Mouse (Mus musculus) left cerebral cortex, adult 2 months (tissue): ENCODE measurements around the gene Osbpl10. TPM values are rescaled to one million over a fixed set of nuclear protein-coding genes. Genes with fewer than 3 reads are reported as not detected.

Experiments
- DNase-seq, 2 experiments: peaks; one replicate each; pipeline ENCODE4 v3.0.0; 2021 to 2022; ENCODE audit warnings: low spot score in 2 of 2, mixed read lengths in 1 of 2; ENCODE audit errors: extremely low spot score in 1 of 2
- H3K27ac ChIP-seq: fragments of 200-600 bp; 2 replicates; pipeline ENCODE4 v1.8.1; 2022
- H3K4me3 ChIP-seq: fragments of 200-600 bp; 2 replicates; pipeline ENCODE4 v1.8.1; 2022
- CTCF ChIP-seq: fragments of 200-600 bp; IDR thresholded peaks from 2 replicates; pipeline ENCODE4 v1.8.1; 2022; ENCODE audit warnings: antibody characterized with exemption, mild to moderate bottlenecking, moderate library complexity
- intact Hi-C: fragments of 180-260 bp; cut with DNase I; formaldehyde crosslinking; loops from one replicate; pipeline ENCODE4 v1.15.1; 2025
- total RNA-seq, 2 experiments: library from RNA; stranded (reverse); gene quantifications; 2 replicates each; pipeline ENCODE4 v1.2.3; 2021

Gene Osbpl10
- total RNA-seq, 2 experiments from 2014 or later: 48.5 to 56.3 TPM

GRCm38 (mm10) chr9:115192890-115193289 lies 214.5 kb downstream of the Osbpl10 start:
- TF ChIP-seq CTCF: peak; percentile 2; the same call in 1 of the 2 replicates
- no peak overlapping the region for H3K4me3 ChIP-seq
- DNase-seq: no peak
- intact Hi-C loops: no loop called here
- H3K27ac ChIP-seq: no peak overlapping the region

DNA sequence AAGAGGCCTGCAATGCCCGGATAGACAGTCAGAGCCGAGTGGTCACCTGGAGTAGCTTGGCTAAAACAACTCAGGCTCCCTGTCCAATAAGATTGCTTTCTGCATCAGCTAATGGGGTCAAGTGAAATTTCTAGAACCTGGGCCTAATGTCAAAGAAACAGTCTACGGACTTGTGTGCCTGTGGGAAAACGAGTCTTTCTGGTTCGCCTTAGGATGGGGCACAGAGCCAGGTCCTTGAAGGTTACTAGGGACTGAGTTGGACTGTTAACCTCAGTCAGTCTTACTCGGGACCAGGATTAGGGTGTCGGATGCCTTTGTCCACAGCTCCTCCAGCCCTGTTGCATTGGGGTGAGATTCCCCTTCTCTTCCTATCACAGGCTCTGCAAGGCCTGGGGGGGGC lies 218.7 kb downstream of the Osbpl10 start:
- intact Hi-C loops: no loop called here
- Histone ChIP-seq H3K4me3 (no peak overlapping the region), H3K27ac (no peak overlapping the region)
- TF ChIP-seq CTCF: no peak
- no peak for DNase-seq

GRCm38 (mm10) chr9:115200166-115200862 lies 221.9 kb downstream of the Osbpl10 start:
- H3K27ac ChIP-seq: no peak overlapping the region
- no peak for DNase-seq
- intact Hi-C loops: no loop called here

DNA sequence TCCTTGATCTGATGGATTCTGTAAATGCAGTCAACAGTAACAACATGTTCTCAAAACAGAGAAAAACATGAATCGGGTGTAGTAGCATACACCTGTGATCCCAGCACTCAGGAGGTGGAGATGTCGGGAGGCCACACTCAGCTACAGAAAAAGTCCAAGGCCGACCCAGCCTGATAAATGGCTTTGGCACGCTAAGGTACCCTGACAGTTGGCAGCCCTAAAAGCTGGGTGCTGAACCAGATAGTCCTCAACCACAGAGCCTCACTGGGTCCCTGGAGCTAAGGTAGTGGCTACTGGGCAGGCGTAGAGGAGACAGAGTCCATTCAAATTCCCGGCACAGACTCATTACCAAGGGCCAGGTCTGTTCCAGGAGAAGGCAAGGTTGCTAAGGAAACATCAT lies 222.9 kb downstream of the Osbpl10 start:
- no peak overlapping the region for H3K27ac ChIP-seq

More at GRCm38 (mm10) chr9:115200166-115200862, 221.9 kb downstream of the Osbpl10 start:
- no peak overlapping the region for H3K4me3 ChIP-seq
- no peak for TF ChIP-seq CTCF

DNA sequence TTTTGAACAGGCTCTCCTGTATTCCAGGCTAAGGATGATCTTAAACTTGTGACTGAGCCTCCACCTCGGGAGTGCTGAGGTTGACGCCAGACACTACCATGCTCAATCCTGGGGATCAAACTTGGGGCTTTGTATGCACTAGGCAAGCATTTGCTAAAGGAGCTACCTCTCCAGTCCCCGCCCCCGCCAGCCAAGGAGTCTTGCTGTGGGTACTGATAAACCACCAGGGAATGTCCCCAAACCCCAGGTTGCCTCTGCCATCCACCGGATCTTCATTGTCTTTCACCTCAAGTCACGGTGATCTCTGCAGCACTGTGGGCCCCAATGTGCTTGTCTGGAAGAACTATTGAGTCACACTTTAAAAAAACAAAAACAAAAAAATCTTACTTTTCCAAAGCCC lies 224.8 kb downstream of the Osbpl10 start:
- intact Hi-C loops: no loop called here
- H3K4me3 ChIP-seq: no peak overlapping the region

More for the DNA sequence above, 222.9 kb downstream of the Osbpl10 start:
- no peak overlapping the region for H3K4me3 ChIP-seq
- intact Hi-C loops: no loop called here
- no peak for TF ChIP-seq CTCF
- no peak for DNase-seq

DNA sequence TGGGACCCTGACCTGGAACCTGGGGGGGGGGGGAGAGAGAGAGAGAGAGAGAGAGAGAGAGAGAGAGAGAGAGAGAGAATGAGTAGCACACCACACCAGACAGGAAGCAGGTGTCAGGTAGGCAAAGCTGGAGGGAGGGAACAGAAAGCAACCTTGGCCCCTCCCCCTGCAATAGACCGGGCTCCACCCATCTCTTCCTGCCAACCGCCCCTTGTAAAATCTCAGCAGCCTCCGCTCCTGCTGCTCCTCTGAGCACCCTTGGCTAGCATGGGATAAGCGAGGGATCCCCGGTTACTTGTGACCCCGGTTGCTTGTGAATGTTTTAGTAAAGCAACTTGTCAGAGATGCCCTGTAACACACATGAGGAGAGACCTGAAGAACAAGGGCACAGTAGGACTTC lies 227.1 kb downstream of the Osbpl10 start:
- DNase-seq: no peak
- TF ChIP-seq CTCF: no peak
- Histone ChIP-seq H3K27ac (no peak overlapping the region), H3K4me3 (no peak overlapping the region)
- intact Hi-C loops: no loop called here

More for the DNA sequence above, 224.8 kb downstream of the Osbpl10 start:
- no peak for DNase-seq
- TF ChIP-seq CTCF: no peak
- H3K27ac ChIP-seq: no peak overlapping the region

DNA sequence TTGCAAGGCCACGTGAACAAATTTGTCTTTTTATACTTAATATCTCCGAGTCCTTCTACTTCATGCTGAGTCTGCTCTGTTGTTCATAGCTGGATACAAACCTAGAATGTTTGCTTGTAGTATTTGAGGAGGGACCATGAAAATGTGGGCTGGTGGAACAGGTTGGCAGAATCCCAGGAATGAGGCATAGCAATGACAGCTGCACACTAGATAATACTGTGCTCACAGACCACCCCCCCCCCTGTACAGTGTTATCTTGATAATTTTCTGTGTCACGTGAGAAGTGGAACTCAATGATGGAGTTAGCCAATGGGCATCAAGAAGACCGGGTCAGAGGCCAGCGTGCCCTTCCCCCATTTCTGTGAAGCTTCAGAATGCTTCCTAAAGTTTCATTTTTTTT lies 227.8 kb downstream of the Osbpl10 start:
- intact Hi-C loops: no loop called here
- DNase-seq: no peak
- H3K4me3 ChIP-seq: no peak overlapping the region
- no peak overlapping the region for H3K27ac ChIP-seq
- no peak for TF ChIP-seq CTCF

GRCm38 (mm10) chr9:115209737-115210136 lies 231.4 kb downstream of the Osbpl10 start:
- DNase-seq: no peak
- Histone ChIP-seq H3K4me3 (no peak overlapping the region), H3K27ac (no peak overlapping the region)
- TF ChIP-seq CTCF: no peak
- intact Hi-C loops: no loop called here

DNA sequence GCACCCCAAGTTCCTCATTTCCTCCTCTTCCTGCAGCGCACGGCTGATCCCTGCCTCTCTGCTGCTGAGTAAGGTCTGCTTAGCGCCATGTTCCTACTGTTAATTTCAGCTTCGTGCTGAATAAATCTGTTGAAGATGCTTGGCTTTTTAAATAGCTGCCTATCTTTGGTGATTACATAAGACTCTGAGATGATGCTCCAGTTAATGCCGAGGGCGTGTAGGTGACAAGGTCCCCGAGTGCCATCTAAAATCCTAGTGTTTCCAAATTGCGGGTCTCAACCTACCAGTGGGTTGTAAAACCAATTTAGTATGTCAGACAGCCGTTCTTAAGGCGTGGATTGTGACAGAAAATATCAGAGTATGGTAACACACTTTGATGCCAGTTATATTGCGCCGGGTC lies 232.2 kb downstream of the Osbpl10 start:
- no peak for TF ChIP-seq CTCF
- no peak overlapping the region for H3K4me3 ChIP-seq
- intact Hi-C loops: no loop called here

GRCm38 (mm10) chr9:115213755-115214264 lies 235.4 kb downstream of the Osbpl10 start:
- Histone ChIP-seq H3K4me3 (no peak overlapping the region), H3K27ac (no peak overlapping the region)
- intact Hi-C loops: no loop called here
- TF ChIP-seq CTCF: no peak; the same call in 1 of the 2 replicates
- DNase-seq: no peak

More for the DNA sequence above, 232.2 kb downstream of the Osbpl10 start:
- DNase-seq: no peak
- H3K27ac ChIP-seq: no peak overlapping the region

GRCm38 (mm10) chr9:115214572-115215571 lies 236.5 kb downstream of the Osbpl10 start:
- DNase-seq: no peak
- Histone ChIP-seq H3K27ac (no peak overlapping the region), H3K4me3 (no peak overlapping the region)
- intact Hi-C loops: no loop called here
- TF ChIP-seq CTCF: no peak; the same call in 1 of the 2 replicates
